Mouse (Mus musculus): ENCODE measurements around the gene Tbce. TPM values are rescaled to one million over a fixed set of nuclear protein-coding genes. Genes with fewer than 3 reads are reported as not detected.

The Tbce gene
- total and polyA plus RNA-seq, 3 experiments, result 27.2 to 82.1 (median 54.4) TPM

- peak; percentile 88 for TF ChIP-seq CHD1 (IDR thresholded peaks at IDR 0.05; ENCODE audit: low read depth, low read length)
- TF ChIP-seq USF2 (conservative IDR thresholded peaks at IDR 0.05; ENCODE audit: low read depth, low read length), result no peak
- no peak for TF ChIP-seq USF1 (IDR thresholded peaks at IDR 0.05; ENCODE audit: low read depth, low read length)
- TF ChIP-seq POLR2A (IDR thresholded peaks at IDR 0.05; ENCODE audit: low read depth, low read length), result peak; percentile 39; the same call in 1 of the 2 replicates
- no peak; the same call in 1 of the 2 replicates for TF ChIP-seq SIN3A (IDR thresholded peaks at IDR 0.05; ENCODE audit: low read length)
- TF ChIP-seq ZNF384 (IDR thresholded peaks at IDR 0.05; ENCODE audit: low read depth, low read length), result peak; percentile 87
- TF ChIP-seq BHLHE40 (IDR thresholded peaks at IDR 0.05; ENCODE audit: low read depth, low read length), result peak; percentile 65
- TF ChIP-seq CTCF (conservative IDR thresholded peaks at IDR 0.05 in 1 of 2, IDR thresholded peaks at IDR 0.05 in 1 of 2; ENCODE audit: low read depth in 2 of 2, low read length in 2 of 2), result no peak
- peak; percentile 64; the same call in 1 of the 2 replicates for TF ChIP-seq TCF12 (IDR thresholded peaks at IDR 0.05; ENCODE audit: low read depth, low read length)
Measured at GRCm38 (mm10) chr13:13968629-13969111, 70.8 kb downstream of the Tbce start (continued).

GRCm38 (mm10) chr13:13966172-13966571 is 73.3 kb downstream of the Tbce start:
- H3K9ac ChIP-seq (ENCODE audit: insufficient read depth, low read depth), result no peak overlapping the region
- TF ChIP-seq SMC3 (IDR thresholded peaks at IDR 0.05; ENCODE audit: low read depth, low read length) (no peak), TCF12 (IDR thresholded peaks at IDR 0.05; ENCODE audit: low read depth, low read length) (no peak), ZC3H11A (IDR thresholded peaks at IDR 0.05; ENCODE audit: low read depth, low read length) (no peak), E2F4 (IDR thresholded peaks at IDR 0.05; ENCODE audit: insufficient replicate concordance, low read depth, low read length) (no peak), SIN3A (IDR thresholded peaks at IDR 0.05; ENCODE audit: low read length) (no peak), MEF2A (IDR thresholded peaks at IDR 0.05; ENCODE audit: borderline replicate concordance, low read depth, low read length) (no peak), MAFK (IDR thresholded peaks at IDR 0.05; ENCODE audit: insufficient replicate concordance, low read length) (no peak), KAT2A (IDR thresholded peaks at IDR 0.05; ENCODE audit: insufficient replicate concordance, low read length) (no peak), ZKSCAN1 (IDR thresholded peaks at IDR 0.05; ENCODE audit: borderline replicate concordance, low read depth, low read length) (no peak), ELF1 (IDR thresholded peaks at IDR 0.05; ENCODE audit: low read depth, low read length) (no peak), IRF4 (IDR thresholded peaks at IDR 0.05; ENCODE audit: low read depth, low read length) (no peak), CHD2 (IDR thresholded peaks at IDR 0.05; ENCODE audit: low read length) (no peak), NRF1 (IDR thresholded peaks at IDR 0.05; ENCODE audit: low read depth, low read length) (no peak), CTCF (conservative IDR thresholded peaks at IDR 0.05 in 1 of 2, IDR thresholded peaks at IDR 0.05 in 1 of 2; ENCODE audit: low read depth in 2 of 2, low read length in 2 of 2) (no peak)
- no peak for DNase-seq (ENCODE audit: extremely low read depth)
- H3K79me2 ChIP-seq (replicated peaks; ENCODE audit: control insufficient read depth, extremely low read depth, insufficient read depth, poor library complexity, severe bottlenecking), result peaks cover 21% of the 10 kb centered on the region; the same call in 1 of the 2 replicates
- no peaks in the 10 kb centered on the region for H3K27me3 ChIP-seq (replicated peaks)
- no peak overlapping the region for H3K4me3 ChIP-seq (replicated peaks in 1 of 3; ENCODE audit: low read depth in 2 of 3, low read length in 2 of 3, poor library complexity in 1 of 3)
- in situ Hi-C loops (cut with MboI; ENCODE audit: low pct_ligation_motif_present, low pct_unique_long_range_greater_than_20kb, low sequenced_read_pairs), result no loop called here
- no peak overlapping the region for H3K4me2 ChIP-seq (ENCODE audit: insufficient read depth, low read depth, poor library complexity, severe bottlenecking)
- H3K9me3 ChIP-seq (replicated peaks; ENCODE audit: low read length), result no peaks in the 10 kb centered on the region
- no peak overlapping the region for H3K27ac ChIP-seq (ENCODE audit: insufficient read depth, low read depth)
- peaks cover 12 to 34% of the 10 kb centered on the region in 2 experiments for H3K36me3 ChIP-seq (replicated peaks in 1 of 2; ENCODE audit: control insufficient read depth in 1 of 2, insufficient read depth in 1 of 2, low read length in 1 of 2)
- peaks cover 9 to 42% of the 10 kb centered on the region in 2 experiments for H3K4me1 ChIP-seq (ENCODE audit: control insufficient read depth in 1 of 2, insufficient read depth in 2 of 2)
- dilution Hi-C loops (cut with MboI; ENCODE audit: extremely low pct_ligation_motif_present, extremely low pct_unique_long_range_greater_than_20kb, low sequenced_read_pairs), result no loop called here
